ENCODE assay signal across 11 mouse cellular contexts in genomic region chr12:54186926-54187623, GRCm38 (mm10). TPM values are rescaled to one million over a fixed set of nuclear protein-coding genes. Genes with fewer than 3 reads are reported as not detected.
DNase-seq lines count a peak whose midpoint lies in the region; ATAC-seq and TF ChIP-seq lines count a peak whose summit lies in the region.
"Had no signal": no experiment of that assay in that cellular context is flagged by ENCODE, and none has a peak within 500 bp of the region (broad histone marks: within the 10 kb centered on the region; RNA-seq: fewer than 3 reads in every experiment).

No protein-coding gene starts in this region.

- no peak overlapping the region for H3K4me2 ChIP-seq in forebrain, embryonic 11.5 days (ENCODE audit: low read depth, low read length, severe bottlenecking)
- no peak overlapping the region for H3K4me2 ChIP-seq in lung, embryonic 15.5 days
- H3K4me2 ChIP-seq in heart, embryonic 15.5 days = no peak overlapping the region
- peak overlapping the region; percentile 66 for H3K4me2 ChIP-seq in myocyte (ENCODE audit: low read depth)
- H3K4me2 ChIP-seq: midbrain, embryonic 11.5 days had no signal

- 0 out of 2 replicates have a peak, but pooled peaks cover 6% of the 10 kb centered on the region for H3K27me3 ChIP-seq in forebrain, embryonic 10.5 days (ENCODE audit: poor library complexity, severe bottlenecking)
- H3K27me3 ChIP-seq in forebrain, embryonic 11.5 days (ENCODE audit: control insufficient read depth, insufficient read depth, low read length) = no peaks in the 10 kb centered on the region
- no peaks in the 10 kb centered on the region for H3K27me3 ChIP-seq in lung, embryonic 15.5 days
- no peaks in the 10 kb centered on the region for H3K27me3 ChIP-seq in heart, embryonic 15.5 days
- no peaks in the 10 kb centered on the region for H3K27me3 ChIP-seq in myocyte (ENCODE audit: control insufficient read depth, insufficient read depth, insufficient read length)

- peaks cover 2% of the 10 kb centered on the region for H3K36me3 ChIP-seq in forebrain, embryonic 10.5 days (replicated peaks)
- H3K36me3 ChIP-seq in forebrain, embryonic 11.5 days (ENCODE audit: control insufficient read depth, insufficient read depth, low read length) = no peaks in the 10 kb centered on the region
- H3K36me3 ChIP-seq in lung, embryonic 15.5 days = peaks cover 9% of the 10 kb centered on the region; the same call in 1 of the 2 replicates
- H3K36me3 ChIP-seq in heart, embryonic 15.5 days = peaks cover 8% of the 10 kb centered on the region; the same call in 1 of the 2 replicates
- peaks cover 26% of the 10 kb centered on the region for H3K36me3 ChIP-seq in myocyte (ENCODE audit: control insufficient read depth, insufficient read depth)

- no peak overlapping the region for H3ac ChIP-seq in myocyte (ENCODE audit: control insufficient read depth, insufficient read length)

- no peak for TF ChIP-seq POLR2A in myocyte (IDR thresholded peaks at IDR 0.05; ENCODE audit: insufficient read length, low read depth)

- DNase-seq in forebrain, embryonic 10.5 days (ENCODE audit: extremely low spot score, low spot score) = no peak
- no peak for DNase-seq in forebrain, embryonic 11.5 days (ENCODE audit: low spot score)
- no peak for DNase-seq in lung, postnatal 36 days
- no peak for DNase-seq in urinary bladder, postnatal 36 days (ENCODE audit: low spot score in 2 of 2)
- DNase-seq in right cerebral cortex, adult 18-20 months = no peak
- DNase-seq: right cerebral cortex, postnatal 14 days; thymus, postnatal 36 days had no signal

- peaks cover 42% of the 10 kb centered on the region for H3K4me1 ChIP-seq in forebrain, embryonic 10.5 days
- H3K4me1 ChIP-seq in forebrain, embryonic 11.5 days (replicated peaks; ENCODE audit: control insufficient read depth, insufficient read depth, low read length) = peaks cover 8% of the 10 kb centered on the region; the same call in 1 of the 2 replicates
- peaks cover 41% of the 10 kb centered on the region for H3K4me1 ChIP-seq in lung, embryonic 15.5 days
- H3K4me1 ChIP-seq in heart, embryonic 15.5 days (replicated peaks) = peaks cover 45% of the 10 kb centered on the region

- WGBS in forebrain, embryonic 10.5 days = 61% methylated on average over 14 of the region's 14 CpGs
- WGBS in forebrain, embryonic 11.5 days = 53% methylated on average over 14 of the region's 14 CpGs
- 34% methylated on average over 14 of the region's 14 CpGs for WGBS in lung, embryonic 15.5 days
- 39% methylated on average over 14 of the region's 14 CpGs for WGBS in heart, embryonic 15.5 days

- H3K4me3 ChIP-seq in forebrain, embryonic 10.5 days = no peak overlapping the region
- no peak overlapping the region for H3K4me3 ChIP-seq in forebrain, embryonic 11.5 days (ENCODE audit: low read depth, low read length)
- H3K4me3 ChIP-seq in lung, embryonic 15.5 days = no peak overlapping the region
- no peak overlapping the region for H3K4me3 ChIP-seq in heart, embryonic 15.5 days
- no peak overlapping the region for H3K4me3 ChIP-seq in myocyte

- ATAC-seq in forebrain, embryonic 11.5 days (replicated peaks; ENCODE audit: low FRiP score) = no peak
- ATAC-seq in lung, embryonic 15.5 days (ENCODE audit: borderline replicate concordance, extremely low read depth, low FRiP score, low TSS enrichment) = no peak
- ATAC-seq in heart, embryonic 15.5 days (replicated peaks; ENCODE audit: insufficient number of reproducible peaks, insufficient read depth, low FRiP score, low read depth) = no peak

- peak overlapping the region; percentile 58; the same call in 1 of the 2 replicates for H3K27ac ChIP-seq in forebrain, embryonic 10.5 days
- no peak overlapping the region for H3K27ac ChIP-seq in forebrain, embryonic 11.5 days (ENCODE audit: low read depth, low read length)
- peak overlapping the region; percentile 69 for H3K27ac ChIP-seq in lung, embryonic 15.5 days
- peak overlapping the region; percentile 76 for H3K27ac ChIP-seq in heart, embryonic 15.5 days

- H3K9ac ChIP-seq in forebrain, embryonic 11.5 days (ENCODE audit: low read length) = no peak overlapping the region
- no peak overlapping the region for H3K9ac ChIP-seq in lung, embryonic 15.5 days
- H3K9ac ChIP-seq in heart, embryonic 15.5 days = no peak overlapping the region

- 0 out of 2 replicates have a peak, but pooled peaks cover 3% of the 10 kb centered on the region for H3K9me3 ChIP-seq in forebrain, embryonic 10.5 days
- no peaks in the 10 kb centered on the region for H3K9me3 ChIP-seq in forebrain, embryonic 11.5 days (ENCODE audit: control insufficient read depth, low read length)
- no peaks in the 10 kb centered on the region for H3K9me3 ChIP-seq in lung, embryonic 15.5 days
- H3K9me3 ChIP-seq in heart, embryonic 15.5 days (replicated peaks) = no peaks in the 10 kb centered on the region

- H3K79me2 ChIP-seq in myocyte (ENCODE audit: control insufficient read depth, insufficient read depth) = peaks cover 57% of the 10 kb centered on the region

TF ChIP-seq in myocyte, 11 proteins besides CTCF, POLR2A, EP300 and RAD21:
- TF ChIP-seq TCF3 (IDR thresholded peaks at IDR 0.05; ENCODE audit: insufficient read length, low read depth) (no peak), CEBPB (IDR thresholded peaks at IDR 0.05; ENCODE audit: insufficient read depth, poor library complexity, severe bottlenecking) (peak; percentile 45; the same call in 1 of the 2 replicates), USF1 (IDR thresholded peaks at IDR 0.05; ENCODE audit: low read depth) (no peak), MYOG (IDR thresholded peaks at IDR 0.05; ENCODE audit: control insufficient read depth in 1 of 3, insufficient read depth in 1 of 3, insufficient read length in 2 of 3, low read depth in 2 of 3) (peak; percentile 15 to 83 (median 41)), MYOD1 (IDR thresholded peaks at IDR 0.05; ENCODE audit: control insufficient read depth in 1 of 3, insufficient read length in 2 of 3, low read depth in 2 of 3) (peak in 2 of 3 experiments; percentile 90), E2F4 (IDR thresholded peaks at IDR 0.05; ENCODE audit: insufficient read depth) (no peak), TCF12 (IDR thresholded peaks at IDR 0.05; ENCODE audit: insufficient read depth, poor library complexity, severe bottlenecking) (peak; percentile 69), SRF (IDR thresholded peaks at IDR 0.05; ENCODE audit: control insufficient read depth, insufficient read length, low read depth) (no peak), POLR2AphosphoS2 (IDR thresholded peaks at IDR 0.05; ENCODE audit: insufficient read length, low read depth) (no peak)

RNA-seq across cellular contexts. Expression of gene Egln3, which starts 16.6 kb away (rescaled TPM):
- 3.2 and 3.4 TPM in 2 replicates for polyA plus RNA-seq in forebrain, embryonic 10.5 days (2016; fragmentation: Nextera tagmentation; extraction: Ambion mirVana)
- polyA plus RNA-seq in forebrain, embryonic 11.5 days (2014; fragmentation: Nextera tagmentation; extraction: Ambion mirVana) = 4.0 and 4.1 TPM in 2 replicates
- polyA plus RNA-seq in lung, embryonic 15.5 days (2015; fragmentation: Nextera tagmentation; extraction: Ambion mirVana) = 21.1 and 21.5 TPM in 2 replicates
- 21.1 and 22.5 TPM in 2 replicates for polyA plus RNA-seq in heart, embryonic 15.5 days (2015; fragmentation: Nextera tagmentation; extraction: Ambion mirVana)
- polyA plus RNA-seq in myocyte (2012; fragmentation: generic; extraction: Trizol) = 130 TPM
